ENCODE assay signal across 8 mouse cellular contexts in the genomic region with DNA sequence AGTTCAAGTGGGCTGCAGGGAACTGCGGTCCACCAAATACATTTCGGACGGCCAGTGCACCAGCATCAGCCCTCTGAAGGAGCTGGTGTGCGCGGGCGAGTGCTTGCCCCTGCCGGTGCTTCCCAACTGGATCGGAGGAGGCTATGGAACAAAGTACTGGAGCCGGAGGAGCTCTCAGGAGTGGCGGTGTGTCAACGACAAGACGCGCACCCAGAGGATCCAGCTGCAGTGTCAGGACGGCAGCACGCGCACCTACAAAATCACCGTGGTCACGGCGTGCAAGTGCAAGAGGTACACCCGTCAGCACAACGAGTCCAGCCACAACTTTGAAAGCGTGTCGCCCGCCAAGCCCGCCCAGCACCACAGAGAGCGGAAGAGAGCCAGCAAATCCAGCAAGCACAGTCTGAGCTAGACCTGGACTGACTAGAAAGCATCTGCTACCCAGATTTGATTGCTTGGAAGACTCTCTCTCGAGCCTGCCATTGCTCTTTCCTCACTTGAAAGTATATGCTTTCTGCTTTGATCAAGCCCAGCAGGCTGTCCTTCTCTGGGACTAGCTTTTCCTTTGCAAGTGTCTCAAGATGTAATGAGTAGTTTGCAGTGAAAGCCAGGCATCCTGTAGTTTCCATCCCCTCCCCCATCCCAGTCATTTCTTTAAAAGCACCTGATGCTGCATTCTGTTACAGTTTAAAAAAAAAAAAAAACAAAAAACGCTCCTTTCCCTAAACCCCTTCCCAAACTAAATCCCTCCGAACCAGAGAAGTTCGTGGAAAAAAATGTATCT. TPM values are rescaled to one million over a fixed set of nuclear protein-coding genes. Genes with fewer than 3 reads are reported as not detected.
DNase-seq lines count a peak whose midpoint lies in the region; ATAC-seq and TF ChIP-seq lines count a peak whose summit lies in the region.

No protein-coding gene starts in this region.

- H3K4me1 ChIP-seq in intestine, embryonic 14.5 days (replicated peaks; ENCODE audit: control insufficient read depth, insufficient read depth, low read length), result peaks cover 11% of the 10 kb centered on the region
- no peaks in the 10 kb centered on the region for H3K4me1 ChIP-seq in liver, embryonic 14.5 days (replicated peaks; ENCODE audit: control insufficient read depth in 2 of 2, insufficient read depth in 2 of 2, low read length in 1 of 2)
- H3K4me1 ChIP-seq in neural tube, embryonic 11.5 days (ENCODE audit: control insufficient read depth, insufficient read depth, low read length), result 0 out of 2 replicates have a peak, but pooled peaks cover 6% of the 10 kb centered on the region

- intact Hi-C loops in left cerebral cortex, postnatal 25 days (cut with DNase I), result no loop called here
- intact Hi-C loops in gastrocnemius, postnatal 14 days (cut with DNase I; ENCODE audit: low total_unique reads), result no loop called here

- no peaks in the 10 kb centered on the region for H3K27me3 ChIP-seq in intestine, embryonic 14.5 days (replicated peaks; ENCODE audit: control insufficient read depth, insufficient read depth, low read length)
- H3K27me3 ChIP-seq in liver, embryonic 14.5 days (ENCODE audit: control insufficient read depth, insufficient read depth, low read length), result peaks cover 3% of the 10 kb centered on the region; the same call in 1 of the 2 replicates
- no peaks in the 10 kb centered on the region for H3K27me3 ChIP-seq in neural tube, embryonic 11.5 days (ENCODE audit: control insufficient read depth, insufficient read depth, low read length)

- no peaks in the 10 kb centered on the region for H3K36me3 ChIP-seq in intestine, embryonic 14.5 days (ENCODE audit: control insufficient read depth, insufficient read depth, low read length)
- H3K36me3 ChIP-seq in liver, embryonic 14.5 days (replicated peaks; ENCODE audit: control insufficient read depth, insufficient read depth, low read depth), result no peaks in the 10 kb centered on the region
- H3K36me3 ChIP-seq in neural tube, embryonic 11.5 days (ENCODE audit: control insufficient read depth, insufficient read depth, low read length), result no peaks in the 10 kb centered on the region

- H3K27ac ChIP-seq in intestine, embryonic 14.5 days (ENCODE audit: low read depth), result no peak overlapping the region
- H3K27ac ChIP-seq in liver, embryonic 14.5 days, result no peak overlapping the region
- H3K27ac ChIP-seq in neural tube, embryonic 11.5 days (ENCODE audit: low read depth, low read length), result no peak overlapping the region

- H3K4me3 ChIP-seq in intestine, embryonic 14.5 days (ENCODE audit: low read depth, low read length), result peak overlapping the region; percentile 42
- peak overlapping the region; percentile 5 to 17; a peak in 3 of 4 replicates for H3K4me3 ChIP-seq in liver, embryonic 14.5 days (ENCODE audit: insufficient read depth in 1 of 2, low read depth in 2 of 2, low read length in 2 of 2)
- peak overlapping the region; percentile 39 for H3K4me3 ChIP-seq in neural tube, embryonic 11.5 days (ENCODE audit: low read depth, low read length)

- TF ChIP-seq EP300 in liver, embryonic 14.5 days (IDR thresholded peaks at IDR 0.05; ENCODE audit: low read depth), result no peak

- H3K4me2 ChIP-seq in intestine, embryonic 14.5 days (ENCODE audit: low read length), result peak overlapping the region; percentile 86
- H3K4me2 ChIP-seq in liver, embryonic 14.5 days (ENCODE audit: low read depth), result peak overlapping the region; percentile 50
- H3K4me2 ChIP-seq in neural tube, embryonic 11.5 days (ENCODE audit: low read depth), result peak overlapping the region; percentile 66

- no peaks in the 10 kb centered on the region for H3K9me3 ChIP-seq in intestine, embryonic 14.5 days (ENCODE audit: control insufficient read depth, low read length)
- H3K9me3 ChIP-seq in liver, embryonic 14.5 days (ENCODE audit: control insufficient read depth, low read length), result no peaks in the 10 kb centered on the region
- no peaks in the 10 kb centered on the region for H3K9me3 ChIP-seq in neural tube, embryonic 11.5 days (ENCODE audit: control insufficient read depth, low read length)

- peak; percentile 46 to 47 for DNase-seq in left cerebral cortex, postnatal 25 days (ENCODE audit: low spot score in 2 of 2)
- DNase-seq in left cerebral cortex, adult 9 months (ENCODE audit: low spot score in 2 of 2), result no peak
- DNase-seq in cerebellum, postnatal 14 days, result peak; percentile 74 to 82
- DNase-seq in gastrocnemius, postnatal 14 days, result peak; percentile 23
- DNase-seq in intestine, embryonic 14.5 days (ENCODE audit: low spot score), result peak; percentile 78
- peak in 1 of 3 experiments; percentile 1 for DNase-seq in liver, embryonic 14.5 days (ENCODE audit: low read depth in 3 of 3, low spot score in 3 of 3)
- peak; percentile 73 for DNase-seq in neural tube, embryonic 11.5 days (ENCODE audit: low spot score)
- DNase-seq in testis, postnatal 10 days (ENCODE audit: low spot score), result peak; percentile 43

- ATAC-seq in intestine, embryonic 14.5 days (replicated peaks; ENCODE audit: low FRiP score, low TSS enrichment, low read depth), result peak; percentile 80
- no peak for ATAC-seq in liver, embryonic 14.5 days (ENCODE audit: insufficient read depth)
- ATAC-seq in neural tube, embryonic 11.5 days (ENCODE audit: insufficient read depth, low FRiP score, low TSS enrichment), result peak; percentile 64

- 2% methylated on average over 30 of the region's 30 CpGs for WGBS in intestine, embryonic 14.5 days
- WGBS in liver, embryonic 14.5 days (ENCODE audit: insufficient replicate concordance), result 4% methylated on average over 30 of the region's 30 CpGs
- 3% methylated on average over 30 of the region's 30 CpGs for WGBS in neural tube, embryonic 11.5 days

- TF ChIP-seq CTCF in liver, embryonic 14.5 days (IDR thresholded peaks at IDR 0.05; ENCODE audit: low read depth), result no peak

- H3K9ac ChIP-seq in intestine, embryonic 14.5 days (ENCODE audit: low read length), result peak overlapping the region; percentile 52
- H3K9ac ChIP-seq in liver, embryonic 14.5 days (replicated peaks), result no peak overlapping the region
- peak overlapping the region; percentile 54 for H3K9ac ChIP-seq in neural tube, embryonic 11.5 days (ENCODE audit: low read length)

RNA-seq across cellular contexts. Expression of gene Sostdc1, which starts 3.3 kb away (rescaled TPM):
- total RNA-seq in left cerebral cortex, postnatal 25 days (2021), result 1 to 10 TPM; 3.0 to 5.0 TPM
- total RNA-seq in gastrocnemius, postnatal 14 days (2021), result 1 to 10 TPM in 1 of 2 experiments, under 1 TPM in 1; 0.49 to 3.1 TPM
- polyA plus RNA-seq in intestine, embryonic 14.5 days (2014; fragmentation: Nextera tagmentation; extraction: Ambion mirVana), result 4.6 and 5.3 TPM in 2 replicates
- 0.07 TPM in 1 of 2 replicates, not detected in the other for polyA plus RNA-seq in liver, embryonic 14.5 days (2012; rRNA removed)
- 0.05 and 0.13 TPM in 2 replicates for polyA plus RNA-seq in liver, embryonic 14.5 days (2014; fragmentation: Nextera tagmentation; extraction: Ambion mirVana)
- 4.8 and 5.3 TPM in 2 replicates for polyA plus RNA-seq in neural tube, embryonic 11.5 days (2014; fragmentation: Nextera tagmentation; extraction: Ambion mirVana)

Comparison
In these comparisons a context has a peak if more than half of its experiments do, and no peak if none do; other contexts are left out.
1. DNase-seq: peak in left cerebral cortex, postnatal 25 days (2 of 2), cerebellum, postnatal 14 days (2 of 2), gastrocnemius, postnatal 14 days (single experiment), intestine, embryonic 14.5 days (single experiment), neural tube, embryonic 11.5 days (single experiment) and testis, postnatal 10 days (single experiment); none in left cerebral cortex, adult 9 months (0 of 2).
2. Peak in every context shown above with its lines, with median percentiles within 50 percentile points of each other: H3K4me2 ChIP-seq and H3K4me3 ChIP-seq.